In the genomic region with DNA sequence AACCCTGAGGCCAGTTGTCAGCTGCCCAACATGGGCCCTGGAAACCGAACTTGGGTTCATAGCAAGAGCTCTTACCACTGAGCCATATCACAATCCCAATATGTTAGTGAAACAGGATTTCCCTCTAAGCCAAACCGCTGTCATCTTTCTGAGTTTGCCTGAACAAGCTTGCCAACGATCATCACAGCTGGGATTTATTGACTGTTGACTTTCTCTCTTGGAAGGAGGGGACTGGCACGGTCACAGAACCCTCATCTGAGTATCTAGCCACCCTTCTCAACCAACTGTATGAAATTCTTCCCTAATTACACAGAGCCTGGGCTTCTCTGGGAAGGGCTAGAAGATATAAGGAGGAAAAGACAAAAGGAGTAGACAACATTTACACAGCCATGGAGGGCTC, we compare ENCODE assay signal across 26 mouse cellular contexts. TPM values are rescaled to one million over a fixed set of nuclear protein-coding genes. Genes with fewer than 3 reads are reported as not detected.
"Had no signal": no experiment of that assay in that cellular context is flagged by ENCODE, and none has a peak within 500 bp of the region (broad histone marks: within the 10 kb centered on the region; RNA-seq: fewer than 3 reads in every experiment).

No protein-coding gene starts in this region.

- H3K27me3 ChIP-seq: limb, embryonic 15.5 days; liver, embryonic 12.5 days; neural tube, embryonic 15.5 days had no signal

- ATAC-seq: liver, embryonic 12.5 days had no signal

- DNase-seq: kidney, adult 11 months; kidney, adult 9 months; kidney, postnatal 36 days; layer of hippocampus, adult 9-11 months; layer of hippocampus, postnatal 36 days; midbrain, embryonic 14.5 days; retina, postnatal 1 day; right cerebral cortex, postnatal 4 days; spleen, adult 18-20 months; thymus, adult 18-20 months; thymus, postnatal 25 days had no signal

- H3K9ac ChIP-seq: limb, embryonic 15.5 days; liver, embryonic 12.5 days; neural tube, embryonic 15.5 days had no signal

- H3K4me1 ChIP-seq: limb, embryonic 15.5 days; liver, embryonic 12.5 days; neural tube, embryonic 15.5 days had no signal

- H3K9me3 ChIP-seq: limb, embryonic 15.5 days; liver, embryonic 12.5 days; midbrain, embryonic 10.5 days; neural tube, embryonic 15.5 days had no signal

- H3K27ac ChIP-seq: kidney, postnatal 0 days; limb, embryonic 15.5 days; liver, embryonic 12.5 days; midbrain, embryonic 10.5 days; neural tube, embryonic 15.5 days had no signal

- H3K4me3 ChIP-seq: limb, embryonic 15.5 days; liver, embryonic 12.5 days; midbrain, embryonic 10.5 days; myocyte; neural tube, embryonic 15.5 days had no signal

- H3K36me3 ChIP-seq: limb, embryonic 15.5 days; liver, embryonic 12.5 days; midbrain, embryonic 10.5 days; neural tube, embryonic 15.5 days had no signal

- H3K4me2 ChIP-seq: limb, embryonic 15.5 days; liver, embryonic 12.5 days; neural tube, embryonic 15.5 days had no signal

RNA-seq across cellular contexts. Expression of a gene that starts 26.1 kb away (rescaled TPM):
- total RNA-seq: layer of hippocampus, adult 18-20 months; layer of hippocampus, postnatal 36 days; left cerebral cortex, adult 8-10 months; left cerebral cortex, postnatal 25 days; megakaryocyte, adult 5-6 weeks had no signal
- polyA plus RNA-seq: kidney, postnatal 0 days; limb, embryonic 11.5 days; limb, embryonic 15.5 days; liver, embryonic 12.5 days; liver, embryonic 16.5 days; lung, embryonic 16.5 days; midbrain, embryonic 10.5 days; midbrain, embryonic 14.5 days; myocyte; neural tube, embryonic 11.5 days; neural tube, embryonic 15.5 days; stomach, embryonic 14.5 days had no signal
